Mouse (Mus musculus) v-Abl transformed pro-B cells (cell line): ENCODE measurements at regions not wholly inside any gene's neighbourhood (a gene's known extent, or its start where the extent isn't known, plus 50 kb on each side); places are given as distances from the start of the nearest gene placed in this dataset.
"Not testable (repeated sequence)": the region's sequence is repeated elsewhere in the genome, so short reads cannot be mapped to it uniquely, and the experiment has no call there.

Source experiments
- in situ Hi-C, 2 experiments: fragments of 400-800 bp; cut with MboI; formaldehyde crosslinking; loops; one replicate each; pipeline ENCODE4 v1.15.1; 2025; ENCODE audit not compliant: unreplicated experiment in 2 of 2

- in situ Hi-C loops = not testable (repeated sequence)
These were observed 197.9 kb downstream of the Samd9l start for GRCm38 (mm10) chr6:3201507-3201906.

GRCm38 (mm10) chr6:3201107-3201506 lies 198.3 kb downstream of the Samd9l start:
- in situ Hi-C loops = no loop called here

- in situ Hi-C loops = not testable (repeated sequence)
These were observed 198.8 kb downstream of the Samd9l start for GRCm38 (mm10) chr6:3200586-3200985.

GRCm38 (mm10) chr6:3192424-3192820 lies 206.9 kb downstream of the Samd9l start:
- in situ Hi-C loops = loop anchor here in 1 of 2 experiments (25.0 kb wide), 1 partner anchor 145 kb away; no protein-coding TSS in a partner anchor

GRCm38 (mm10) chr6:3191695-3192423 lies 207.5 kb downstream of the Samd9l start:
- in situ Hi-C loops = loop anchor here in 1 of 2 experiments (25.0 kb wide), 1 partner anchor 145 kb away; no protein-coding TSS in a partner anchor

GRCm38 (mm10) chr6:3183819-3184199 lies 215.6 kb downstream of the Samd9l start:
- in situ Hi-C loops = loop anchor here (10.0 to 25.0 kb wide), 2 partner anchors 153 to 261 kb away; no protein-coding TSS in a partner anchor

- in situ Hi-C loops = loop anchor here (10.0 to 25.0 kb wide), 2 partner anchors 154 to 262 kb away; no protein-coding TSS in a partner anchor
These were observed 216.2 kb downstream of the Samd9l start for GRCm38 (mm10) chr6:3182889-3183818.

- in situ Hi-C loops = loop anchor here (10.0 to 25.0 kb wide), 2 partner anchors 155 to 262 kb away; no protein-coding TSS in a partner anchor
These were observed 216.9 kb downstream of the Samd9l start for GRCm38 (mm10) chr6:3182424-3182841.

GRCm38 (mm10) chr6:3179603-3180348 lies 219.6 kb downstream of the Samd9l start:
- in situ Hi-C loops = loop anchor here (10.0 to 25.0 kb wide), 2 partner anchors 158 to 265 kb away; no protein-coding TSS in a partner anchor

GRCm38 (mm10) chr6:3169479-3169878 lies 229.9 kb downstream of the Samd9l start:
- in situ Hi-C loops = not testable (repeated sequence)

- in situ Hi-C loops = not testable (repeated sequence)
These were observed 233.2 kb downstream of the Samd9l start for GRCm38 (mm10) chr6:3166149-3166548.

- in situ Hi-C loops = not testable (repeated sequence)
These were observed 247.5 kb downstream of the Samd9l start for GRCm38 (mm10) chr6:3151901-3152300.

GRCm38 (mm10) chr6:3137823-3138222 lies 261.5 kb downstream of the Samd9l start:
- in situ Hi-C loops = not testable (repeated sequence)

- in situ Hi-C loops = not testable (repeated sequence)
These were observed 265.6 kb downstream of the Samd9l start for GRCm38 (mm10) chr6:3133763-3134162.

GRCm38 (mm10) chr6:3116296-3116695 lies 283.1 kb downstream of the Samd9l start:
- in situ Hi-C loops = not testable (repeated sequence)
